Mouse (Mus musculus) right cerebral cortex, adult 2 months (tissue): Measurements from ENCODE around the gene Sord.

Experiments used
- DNase-seq, 2 experiments: peaks; one replicate each; pipeline ENCODE4 v3.0.0; 2021 to 2022; ENCODE audit warnings: low spot score in 2 of 2

The Sord gene

GRCm38 (mm10) chr2:122302574-122303241 is 68.2 kb downstream of the Sord start:
- DNase-seq, result peak; percentile 42 to 68

GRCm38 (mm10) chr2:122304544-122304943 is 70.0 kb downstream of the Sord start:
- no peak for DNase-seq

- DNase-seq, result no peak
Observed at GRCm38 (mm10) chr2:122305097-122305892, 70.7 kb downstream of the Sord start.

- peak in 1 of 2 experiments; percentile 27 for DNase-seq
Observed at GRCm38 (mm10) chr2:122306184-122306583, 71.6 kb downstream of the Sord start.

GRCm38 (mm10) chr2:122309647-122310046 is 75.1 kb downstream of the Sord start:
- no peak for DNase-seq

GRCm38 (mm10) chr2:122311561-122311960 is 77.0 kb downstream of the Sord start:
- no peak for DNase-seq

GRCm38 (mm10) chr2:122312722-122313417 is 78.3 kb downstream of the Sord start:
- DNase-seq, result peak; percentile 46 to 53

- DNase-seq, result no peak
Observed at GRCm38 (mm10) chr2:122313536-122313935, 79.0 kb downstream of the Sord start, which contains the start of gene Duoxa1. TSS of gene Duoxa1 (minus strand) at chr2:122313730.
